Mouse (Mus musculus) spleen, embryonic (tissue): ENCODE measurements around the gene Gm49398.

Experiments used
- CTCF ChIA-PET: fragments of 350-600 bp; sonication (Branson Sonifier 250); formaldehyde crosslinking; loops from one replicate; lab custom pipeline; 2022; lab: Charles Lee

The Gm49398 gene

GRCm38 (mm10) chr13:61288739-61289138 is at the start of gene Gm49398:
TSS of gene Gm49398 (minus strand) at chr13:61288839.
- CTCF ChIA-PET: no interaction called here

DNA sequence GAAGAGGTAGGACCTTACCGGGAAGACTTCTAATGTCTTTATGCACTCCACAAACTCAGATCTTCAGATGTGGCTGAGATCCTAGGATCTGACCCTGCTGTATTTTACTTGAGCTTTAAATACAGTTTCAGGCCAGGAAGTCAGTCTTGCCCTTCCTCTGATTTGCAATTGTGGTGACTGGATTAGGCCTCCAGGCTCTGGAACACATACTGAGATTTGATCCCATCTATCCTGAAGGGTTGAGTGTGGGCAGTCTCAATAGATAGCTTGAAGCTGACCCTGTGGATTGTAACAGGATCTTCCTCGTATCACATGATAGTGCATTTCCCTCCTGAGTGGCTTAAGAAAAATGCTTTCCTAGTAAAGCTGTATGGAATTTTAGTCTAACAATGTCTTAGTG is 33.4 kb downstream of the Gm49398 start, which contains the start of gene Cts8:
Cts8 (minus strand) TSS at position 101 of the 400 bp plus-strand sequence.
- CTCF ChIA-PET: no interaction called here

GRCm38 (mm10) chr13:61241076-61241947 is 47.3 kb downstream of the Gm49398 start:
- CTCF ChIA-PET: no interaction called here

DNA sequence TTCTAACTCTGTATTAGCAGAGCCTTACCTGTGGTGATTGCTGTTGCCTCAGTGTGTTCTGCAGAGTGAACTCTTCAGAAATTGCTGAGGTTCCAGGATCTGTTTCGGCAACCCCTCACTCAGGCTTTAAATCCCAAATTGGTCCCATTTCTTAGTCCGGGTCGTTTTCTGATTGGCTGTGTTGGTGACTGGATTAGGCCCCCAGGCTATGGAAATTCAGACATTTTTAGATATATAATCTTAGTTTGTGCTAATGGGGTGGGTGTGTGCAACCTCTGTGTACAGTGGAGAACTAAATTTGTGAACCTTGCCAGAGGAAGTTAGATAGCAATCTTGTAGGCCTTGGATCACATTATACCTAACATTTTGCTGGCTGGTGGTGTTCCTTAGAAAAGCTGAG is 85.3 kb downstream of the Gm49398 start, which contains the start of gene Cts6:
Cts6 (minus strand) TSS at position 101 of the 400 bp plus-strand sequence.
- CTCF ChIA-PET: no interaction called here
